Mouse (Mus musculus): ENCODE measurements around the gene Dglucy. TPM values are rescaled to one million over a fixed set of nuclear protein-coding genes. Genes with fewer than 3 reads are reported as not detected.

Gene Dglucy
- polyA plus RNA-seq, 1 experiment from 2014 or later: 0.24 TPM

- H3K36me3 ChIP-seq (replicated peaks): no peaks in the 10 kb centered on the region
- H3K4me1 ChIP-seq: no peaks in the 10 kb centered on the region
- 80% methylated on average over 2 of the region's 2 CpGs for WGBS
- H3K27ac ChIP-seq (replicated peaks): no peak overlapping the region
- H3K9me3 ChIP-seq: no peaks in the 10 kb centered on the region
- no peaks in the 10 kb centered on the region for H3K27me3 ChIP-seq (replicated peaks; ENCODE audit: low read depth, poor library complexity, severe bottlenecking)
- H3K4me3 ChIP-seq: no peak overlapping the region
- no peak for DNase-seq (ENCODE audit: low spot score)
Measured at GRCm38 (mm10) chr12:100831021-100831420, 52.2 kb downstream of the Dglucy start.

DNA sequence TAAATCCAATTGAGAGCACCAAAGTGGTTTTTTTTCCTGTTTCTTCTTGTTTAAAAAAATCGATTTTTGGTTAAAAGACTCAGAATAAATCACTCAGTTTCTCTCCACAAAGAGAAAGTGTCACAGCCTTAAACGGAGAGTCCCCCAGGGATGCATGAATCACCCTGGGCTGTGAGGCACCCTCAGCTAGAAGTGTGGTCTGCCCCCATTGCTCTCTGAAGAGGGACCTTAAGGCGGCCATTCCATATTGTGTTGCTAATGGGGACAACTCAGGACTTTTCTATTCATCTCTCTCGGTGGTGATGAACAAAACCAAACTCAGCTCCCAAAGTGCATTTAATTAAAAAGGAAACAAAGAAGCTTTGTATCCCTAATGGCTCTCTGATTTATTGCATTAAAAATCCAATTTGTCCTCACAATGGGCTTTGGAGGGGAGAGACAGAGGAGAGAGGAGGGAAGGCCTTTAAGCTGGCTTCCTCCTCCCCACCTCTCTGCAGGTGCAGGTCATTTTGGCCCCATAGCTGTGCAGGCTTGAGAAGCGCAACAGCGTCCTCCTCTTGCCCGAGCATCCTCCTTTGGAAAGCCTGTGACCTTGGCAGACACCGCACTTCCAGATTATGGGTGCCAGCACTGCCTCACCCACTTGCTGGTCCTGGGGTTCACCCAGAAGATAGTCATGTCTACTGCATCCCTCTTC, 52.9 kb downstream of the Dglucy start:
- Histone ChIP-seq H3K4me3 (no peak overlapping the region), H3K4me1 (no peaks in the 10 kb centered on the region), H3K27me3 (replicated peaks; ENCODE audit: low read depth, poor library complexity, severe bottlenecking) (no peaks in the 10 kb centered on the region), H3K9me3 (no peaks in the 10 kb centered on the region), H3K27ac (replicated peaks) (no peak overlapping the region), H3K36me3 (replicated peaks) (no peaks in the 10 kb centered on the region)
- no peak for DNase-seq (ENCODE audit: low spot score)
- WGBS: 28% methylated on average over 8 of the region's 8 CpGs

GRCm38 (mm10) chr12:100837208-100837607, 58.4 kb downstream of the Dglucy start:
- Histone ChIP-seq H3K27me3 (replicated peaks; ENCODE audit: low read depth, poor library complexity, severe bottlenecking) (no peaks in the 10 kb centered on the region), H3K27ac (replicated peaks) (no peak overlapping the region), H3K9me3 (no peaks in the 10 kb centered on the region), H3K4me3 (no peak overlapping the region), H3K36me3 (replicated peaks) (no peaks in the 10 kb centered on the region), H3K4me1 (peaks cover 9% of the 10 kb centered on the region; the same call in 1 of the 2 replicates)
- 91% methylated on average over 3 of the region's 3 CpGs for WGBS
- no peak for DNase-seq (ENCODE audit: low spot score)

- no peaks in the 10 kb centered on the region for H3K36me3 ChIP-seq (replicated peaks)
- H3K4me1 ChIP-seq: peaks cover 9% of the 10 kb centered on the region; the same call in 1 of the 2 replicates
- H3K27me3 ChIP-seq (replicated peaks; ENCODE audit: low read depth, poor library complexity, severe bottlenecking): no peaks in the 10 kb centered on the region
- no peak overlapping the region for H3K27ac ChIP-seq (replicated peaks)
- H3K4me3 ChIP-seq: no peak overlapping the region
- DNase-seq (ENCODE audit: low spot score): no peak
- WGBS: 34% methylated on average over 8 of the region's 8 CpGs
- H3K9me3 ChIP-seq: no peaks in the 10 kb centered on the region
Measured at GRCm38 (mm10) chr12:100839079-100839600, 60.3 kb downstream of the Dglucy start.

DNA sequence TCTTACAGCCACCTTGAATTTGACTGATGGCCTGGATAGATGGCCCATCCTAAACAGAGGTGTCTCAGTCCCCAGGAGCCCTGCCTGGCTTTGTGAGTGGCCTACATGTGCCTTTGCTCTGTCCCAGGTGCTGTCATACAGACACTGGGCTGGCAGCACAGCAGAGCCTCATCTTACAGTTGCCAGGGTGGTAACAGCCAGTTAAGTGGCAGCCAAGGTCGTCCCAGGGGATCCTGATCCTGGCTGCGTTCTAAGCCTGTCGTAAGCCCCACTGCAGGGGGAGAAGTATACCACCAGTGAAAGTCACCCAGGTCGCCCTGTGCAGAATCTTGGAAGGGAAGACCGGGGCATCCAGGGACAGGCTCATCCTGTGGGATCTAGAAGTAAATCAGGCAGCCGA, 61.1 kb downstream of the Dglucy start:
- no peak for DNase-seq (ENCODE audit: low spot score)
- H3K27me3 ChIP-seq (replicated peaks; ENCODE audit: low read depth, poor library complexity, severe bottlenecking): no peaks in the 10 kb centered on the region
- peaks cover 9% of the 10 kb centered on the region; the same call in 1 of the 2 replicates for H3K4me1 ChIP-seq
- no peaks in the 10 kb centered on the region for H3K9me3 ChIP-seq
- H3K36me3 ChIP-seq (replicated peaks): no peaks in the 10 kb centered on the region
- 81% methylated on average over 6 of the region's 6 CpGs for WGBS
- no peak overlapping the region for H3K4me3 ChIP-seq
- H3K27ac ChIP-seq (replicated peaks): no peak overlapping the region

DNA sequence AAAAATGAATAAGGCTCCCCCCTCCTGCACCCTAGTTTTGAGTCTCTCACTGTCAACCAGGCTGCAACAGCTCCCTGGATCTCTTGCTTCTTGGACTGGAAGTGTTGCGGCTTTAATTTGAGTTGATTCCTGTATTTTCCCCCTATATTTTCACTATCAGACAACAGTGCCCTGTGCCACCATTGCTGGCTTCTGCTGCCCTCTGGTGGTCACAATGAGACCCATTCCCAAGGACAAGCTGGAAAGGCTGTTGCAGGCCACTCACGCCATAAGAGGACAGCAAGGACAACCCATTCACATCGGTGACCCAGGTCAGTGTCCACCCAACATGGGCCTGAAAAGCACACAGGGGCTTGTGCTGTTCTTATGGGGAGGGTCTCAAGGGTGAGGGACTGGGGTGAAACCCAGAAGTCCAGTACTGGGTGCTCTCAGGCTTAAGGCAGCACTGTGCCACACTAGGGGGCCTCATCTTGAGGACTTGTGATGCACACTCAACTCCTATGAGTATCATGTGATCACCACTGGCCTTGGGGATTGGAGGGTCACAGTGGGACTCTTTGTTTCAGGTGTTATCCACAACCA, 62.4 kb downstream of the Dglucy start:
- Histone ChIP-seq H3K4me3 (no peak overlapping the region), H3K36me3 (replicated peaks) (no peaks in the 10 kb centered on the region), H3K9me3 (no peaks in the 10 kb centered on the region), H3K27ac (replicated peaks) (no peak overlapping the region), H3K4me1 (peaks cover 9% of the 10 kb centered on the region; the same call in 1 of the 2 replicates), H3K27me3 (replicated peaks; ENCODE audit: low read depth, poor library complexity, severe bottlenecking) (no peaks in the 10 kb centered on the region)
- DNase-seq (ENCODE audit: low spot score): peak; percentile 82
- WGBS: 33% methylated on average over 3 of the region's 3 CpGs

DNA sequence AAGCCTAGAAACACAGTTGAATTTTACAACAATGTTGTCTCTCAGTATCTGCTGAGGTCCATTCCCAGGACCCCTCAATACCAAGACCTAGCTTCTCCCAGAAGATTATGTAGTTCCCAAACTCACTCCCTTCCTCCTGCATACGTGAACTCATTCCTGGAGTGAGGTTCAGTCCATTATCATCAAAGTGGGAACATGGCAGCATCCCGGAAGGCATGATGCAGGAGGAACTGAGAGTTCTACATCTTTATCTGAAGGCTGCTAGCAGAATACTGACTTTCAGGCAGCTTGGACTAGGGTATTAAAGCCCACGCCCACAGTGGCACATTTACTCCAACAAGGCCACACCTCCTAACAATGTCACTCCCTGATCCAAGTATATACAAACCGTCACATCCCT, 64.3 kb downstream of the Dglucy start:
- WGBS: 87% methylated on average over 4 of the region's 4 CpGs

GRCm38 (mm10) chr12:100844546-100844945, 65.7 kb downstream of the Dglucy start:
- WGBS: 88% methylated on average over 7 of the region's 7 CpGs
- Histone ChIP-seq H3K27me3 (replicated peaks; ENCODE audit: low read depth, poor library complexity, severe bottlenecking) (no peaks in the 10 kb centered on the region), H3K9me3 (no peaks in the 10 kb centered on the region), H3K27ac (replicated peaks) (no peak overlapping the region), H3K4me1 (0 out of 2 replicates have a peak, but pooled peaks cover 5% of the 10 kb centered on the region), H3K4me3 (no peak overlapping the region), H3K36me3 (replicated peaks) (no peaks in the 10 kb centered on the region)
- no peak for DNase-seq (ENCODE audit: low spot score)

More for the DNA sequence above, 64.3 kb downstream of the Dglucy start:
- no peak for DNase-seq (ENCODE audit: low spot score)
- Histone ChIP-seq H3K27ac (replicated peaks) (no peak overlapping the region), H3K4me1 (peaks cover 9% of the 10 kb centered on the region; the same call in 1 of the 2 replicates), H3K9me3 (no peaks in the 10 kb centered on the region), H3K27me3 (replicated peaks; ENCODE audit: low read depth, poor library complexity, severe bottlenecking) (no peaks in the 10 kb centered on the region), H3K36me3 (replicated peaks) (no peaks in the 10 kb centered on the region), H3K4me3 (no peak overlapping the region)

- Histone ChIP-seq H3K27me3 (replicated peaks; ENCODE audit: low read depth, poor library complexity, severe bottlenecking) (no peaks in the 10 kb centered on the region), H3K4me1 (0 out of 2 replicates have a peak, but pooled peaks cover 5% of the 10 kb centered on the region), H3K36me3 (replicated peaks) (no peaks in the 10 kb centered on the region), H3K9me3 (no peaks in the 10 kb centered on the region), H3K4me3 (no peak overlapping the region), H3K27ac (replicated peaks) (no peak overlapping the region)
- 33% methylated on average over 2 of the region's 2 CpGs for WGBS
- no peak for DNase-seq (ENCODE audit: low spot score)
Measured at GRCm38 (mm10) chr12:100845829-100846228, 67.0 kb downstream of the Dglucy start.

- no peak overlapping the region for H3K4me3 ChIP-seq
- no peak for DNase-seq (ENCODE audit: low spot score)
- WGBS: 20% methylated on average over 1 of the region's 1 CpGs
- H3K36me3 ChIP-seq (replicated peaks): no peaks in the 10 kb centered on the region
- no peaks in the 10 kb centered on the region for H3K27me3 ChIP-seq (replicated peaks; ENCODE audit: low read depth, poor library complexity, severe bottlenecking)
- H3K27ac ChIP-seq (replicated peaks): no peak overlapping the region
- H3K9me3 ChIP-seq: no peaks in the 10 kb centered on the region
- no peaks in the 10 kb centered on the region for H3K4me1 ChIP-seq
Measured at GRCm38 (mm10) chr12:100846566-100846965, 67.7 kb downstream of the Dglucy start.

GRCm38 (mm10) chr12:100847437-100848080, 68.7 kb downstream of the Dglucy start:
- no peak overlapping the region for H3K27ac ChIP-seq (replicated peaks)
- WGBS: 86% methylated on average over 11 of the region's 11 CpGs
- H3K9me3 ChIP-seq: no peaks in the 10 kb centered on the region
- no peak overlapping the region for H3K4me3 ChIP-seq
- no peak for DNase-seq (ENCODE audit: low spot score)
- H3K27me3 ChIP-seq (replicated peaks; ENCODE audit: low read depth, poor library complexity, severe bottlenecking): no peaks in the 10 kb centered on the region
- no peaks in the 10 kb centered on the region for H3K4me1 ChIP-seq
- no peaks in the 10 kb centered on the region for H3K36me3 ChIP-seq (replicated peaks)

GRCm38 (mm10) chr12:100849421-100850138, 70.7 kb downstream of the Dglucy start:
- Histone ChIP-seq H3K4me3 (no peak overlapping the region), H3K27me3 (replicated peaks; ENCODE audit: low read depth, poor library complexity, severe bottlenecking) (no peaks in the 10 kb centered on the region), H3K36me3 (replicated peaks) (no peaks in the 10 kb centered on the region), H3K4me1 (no peaks in the 10 kb centered on the region), H3K27ac (replicated peaks) (no peak overlapping the region), H3K9me3 (no peaks in the 10 kb centered on the region)
- peak; percentile 38 for DNase-seq (ENCODE audit: low spot score)
- 81% methylated on average over 7 of the region's 7 CpGs for WGBS
